Mouse (Mus musculus) testis, adult 2 months (tissue): Measurements from ENCODE around the gene Pou3f3. TPM values are rescaled to one million over a fixed set of nuclear protein-coding genes. Genes with fewer than 3 reads are reported as not detected.

Experiments used
- H3K27ac ChIP-seq: fragments of 200-500 bp; 2 replicates; pipeline ENCODE4 v1.5.1; 2012; ENCODE audit warnings: low read depth, low read length; ENCODE audit not compliant: control insufficient read depth, insufficient read depth
- H3K27me3 ChIP-seq: fragments of 200-500 bp; 2 replicates; pipeline ENCODE4 v1.6.1; 2012; ENCODE audit warnings: mild to moderate bottlenecking, low read length, moderate library complexity; ENCODE audit not compliant: control insufficient read depth, insufficient read depth
- H3K36me3 ChIP-seq: fragments of 200-500 bp; 2 replicates; pipeline ENCODE4 v1.6.1; 2012; ENCODE audit warnings: mild to moderate bottlenecking, low read length; ENCODE audit not compliant: control insufficient read depth, insufficient read depth
- H3K4me1 ChIP-seq: fragments of 200-500 bp; 2 replicates; pipeline ENCODE4 v1.6.1; 2012; ENCODE audit warnings: low read length; ENCODE audit not compliant: control insufficient read depth, insufficient read depth
- H3K4me3 ChIP-seq: fragments of 200-500 bp; 2 replicates; pipeline ENCODE4 v1.5.1; 2012; ENCODE audit warnings: low read depth, mild to moderate bottlenecking, low read length, moderate library complexity, mixed read lengths; ENCODE audit not compliant: control insufficient read depth
- CTCF ChIP-seq: fragments of 200-500 bp; IDR thresholded peaks from 2 replicates; pipeline ENCODE4 v1.5.1; 2012; ENCODE audit warnings: low read depth, mild to moderate bottlenecking, inconsistent platforms, low read length, moderate library complexity; ENCODE audit not compliant: control insufficient read depth, insufficient read depth, insufficient replicate concordance
- POLR2A ChIP-seq: fragments of 200-500 bp; IDR thresholded peaks from 2 replicates; pipeline ENCODE4 v1.6.1; 2012; ENCODE audit warnings: low read depth, mild to moderate bottlenecking, inconsistent platforms, low read length, moderate library complexity; ENCODE audit not compliant: control insufficient read depth
- polyA plus RNA-seq: library from polyadenylated mRNA; depleted of rRNA; stranded (reverse); fragments of >200 nt; gene quantifications from 2 replicates; pipeline ENCODE4 v1.2.3, GENCODE M21; 2012

Pou3f3 gene
- polyA plus RNA-seq, 1 experiment, result 0.04 TPM

- peaks cover 23% of the 10 kb centered on the region for H3K27me3 ChIP-seq
- no peak overlapping the region for H3K27ac ChIP-seq
- no peak for TF ChIP-seq POLR2A
- TF ChIP-seq CTCF, result no peak
- H3K4me1 ChIP-seq, result peaks cover 25% of the 10 kb centered on the region
- H3K36me3 ChIP-seq, result no peaks in the 10 kb centered on the region
- no peak overlapping the region for H3K4me3 ChIP-seq
Measured at GRCm38 (mm10) chr1:42694665-42695577, 647 bp upstream of the Pou3f3 start.

GRCm38 (mm10) chr1:42696371-42697031 is 933 bp downstream of the Pou3f3 start:
- TF ChIP-seq POLR2A, result no peak
- TF ChIP-seq CTCF, result no peak
- Histone ChIP-seq H3K36me3 (no peaks in the 10 kb centered on the region), H3K27me3 (peaks cover 23% of the 10 kb centered on the region), H3K4me1 (peaks cover 25% of the 10 kb centered on the region), H3K27ac (no peak overlapping the region), H3K4me3 (no peak overlapping the region; the same call in 1 of the 2 replicates)

DNA sequence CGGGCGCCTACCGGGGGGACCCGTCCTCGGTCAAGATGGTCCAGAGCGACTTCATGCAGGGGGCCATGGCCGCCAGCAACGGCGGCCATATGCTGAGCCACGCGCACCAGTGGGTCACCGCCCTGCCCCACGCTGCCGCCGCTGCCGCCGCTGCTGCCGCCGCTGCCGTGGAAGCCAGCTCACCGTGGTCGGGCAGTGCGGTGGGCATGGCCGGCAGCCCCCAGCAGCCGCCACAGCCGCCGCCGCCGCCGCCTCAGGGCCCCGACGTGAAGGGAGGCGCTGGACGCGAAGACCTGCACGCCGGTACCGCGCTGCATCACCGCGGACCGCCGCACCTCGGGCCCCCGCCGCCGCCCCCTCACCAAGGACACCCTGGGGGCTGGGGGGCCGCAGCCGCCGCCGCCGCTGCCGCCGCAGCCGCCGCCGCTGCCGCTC is 1.8 kb downstream of the Pou3f3 start:
- TF ChIP-seq CTCF (no peak), POLR2A (no peak)
- Histone ChIP-seq H3K4me3 (peak overlapping the region; percentile 67), H3K27ac (no peak overlapping the region), H3K27me3 (peaks cover 23% of the 10 kb centered on the region), H3K36me3 (no peaks in the 10 kb centered on the region), H3K4me1 (peaks cover 25% of the 10 kb centered on the region)

DNA sequence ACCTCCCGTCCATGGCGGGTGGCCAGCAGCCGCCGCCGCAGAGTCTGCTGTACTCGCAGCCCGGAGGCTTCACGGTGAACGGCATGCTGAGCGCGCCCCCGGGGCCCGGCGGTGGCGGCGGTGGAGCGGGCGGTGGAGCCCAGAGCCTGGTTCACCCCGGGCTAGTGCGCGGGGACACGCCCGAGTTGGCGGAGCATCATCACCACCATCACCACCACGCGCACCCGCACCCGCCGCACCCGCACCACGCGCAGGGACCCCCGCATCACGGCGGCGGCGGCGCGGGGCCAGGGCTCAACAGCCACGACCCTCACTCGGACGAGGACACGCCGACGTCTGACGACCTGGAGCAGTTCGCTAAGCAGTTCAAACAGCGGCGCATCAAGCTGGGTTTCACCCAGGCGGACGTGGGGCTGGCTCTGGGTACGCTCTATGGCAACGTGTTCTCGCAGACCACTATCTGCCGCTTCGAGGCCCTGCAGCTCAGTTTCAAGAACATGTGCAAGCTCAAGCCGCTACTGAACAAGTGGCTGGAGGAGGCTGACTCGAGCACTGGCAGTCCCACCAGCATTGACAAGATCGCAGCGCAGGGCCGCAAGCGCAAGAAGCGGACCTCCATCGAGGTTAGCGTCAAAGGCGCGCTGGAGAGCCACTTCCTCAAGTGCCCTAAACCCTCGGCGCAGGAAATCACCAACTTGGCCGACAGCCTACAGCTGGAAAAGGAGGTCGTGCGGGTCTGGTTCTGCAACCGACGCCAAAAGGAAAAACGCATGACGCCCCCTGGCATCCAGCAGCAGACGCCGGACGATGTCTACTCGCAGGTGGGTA is 2.4 kb downstream of the Pou3f3 start:
- no peaks in the 10 kb centered on the region for H3K36me3 ChIP-seq

GRCm38 (mm10) chr1:42698584-42699333 is 3.2 kb downstream of the Pou3f3 start:
- peaks cover 24% of the 10 kb centered on the region for H3K4me1 ChIP-seq
- H3K27ac ChIP-seq, result no peak overlapping the region
- no peaks in the 10 kb centered on the region for H3K36me3 ChIP-seq
- TF ChIP-seq POLR2A, result no peak
- TF ChIP-seq CTCF, result no peak
- H3K4me3 ChIP-seq, result peak overlapping the region; percentile 67
- peaks cover 20% of the 10 kb centered on the region for H3K27me3 ChIP-seq

More for the DNA sequence above, 2.4 kb downstream of the Pou3f3 start:
- TF ChIP-seq POLR2A (no peak), CTCF (no peak)
- peaks cover 25% of the 10 kb centered on the region for H3K4me1 ChIP-seq
- H3K4me3 ChIP-seq, result peak overlapping the region; percentile 67
- peaks cover 23% of the 10 kb centered on the region for H3K27me3 ChIP-seq
- H3K27ac ChIP-seq, result no peak overlapping the region

GRCm38 (mm10) chr1:42699471-42699871 is 3.9 kb downstream of the Pou3f3 start:
- peaks cover 15% of the 10 kb centered on the region for H3K27me3 ChIP-seq
- H3K4me3 ChIP-seq, result no peak overlapping the region
- H3K27ac ChIP-seq, result no peak overlapping the region
- peaks cover 25% of the 10 kb centered on the region for H3K4me1 ChIP-seq
- no peak for TF ChIP-seq POLR2A
- no peak for TF ChIP-seq CTCF
- no peaks in the 10 kb centered on the region for H3K36me3 ChIP-seq
